8 mouse cellular contexts compared by ENCODE assay signal in genomic region chr4:78211529-78212494, GRCm38 (mm10). TPM values are rescaled to one million over a fixed set of nuclear protein-coding genes. Genes with fewer than 3 reads are reported as not detected.
DNase-seq lines count a peak whose midpoint lies in the region; ATAC-seq and TF ChIP-seq lines count a peak whose summit lies in the region.

Gene Ptprd, minus strand, starts transcription at chr4:78211961.

- WGBS in heart, adult 2 months, result 2% methylated on average over 82 of the region's 86 CpGs
- WGBS in hindbrain, embryonic 15.5 days, result under 1% methylated on average over 63 of the region's 86 CpGs
- WGBS in neural tube, embryonic 13.5 days, result 1% methylated on average over 82 of the region's 86 CpGs

- H3K9me3 ChIP-seq in hindbrain, embryonic 15.5 days, result no peaks in the 10 kb centered on the region
- no peaks in the 10 kb centered on the region for H3K9me3 ChIP-seq in neural tube, embryonic 13.5 days

- no peaks in the 10 kb centered on the region for H3K27me3 ChIP-seq in heart, adult 2 months (ENCODE audit: control insufficient read depth, insufficient read depth, low read length)
- no peaks in the 10 kb centered on the region for H3K27me3 ChIP-seq in hindbrain, embryonic 15.5 days
- H3K27me3 ChIP-seq in neural tube, embryonic 13.5 days, result peaks cover 14% of the 10 kb centered on the region

- DNase-seq in heart, adult 2 months, result no peak
- no peak for DNase-seq in heart, adult 9 months (ENCODE audit: low spot score in 2 of 2)
- DNase-seq in adrenal gland, postnatal 4 days (ENCODE audit: low spot score in 2 of 2), result no peak
- peak; percentile 64 for DNase-seq in left cerebral cortex, postnatal 4 days

- TF ChIP-seq POLR2A in heart, adult 2 months (IDR thresholded peaks at IDR 0.05; ENCODE audit: insufficient read depth, low read depth, low read length), result no peak
- TF ChIP-seq POLR2A in embryonic fibroblast, embryonic 13.5 days (IDR thresholded peaks at IDR 0.05; ENCODE audit: low read depth, low read length), result no peak

- H3K27ac ChIP-seq in heart, adult 2 months, result no peak within 1 kb of the TSS
- H3K27ac ChIP-seq in embryonic fibroblast, embryonic 13.5 days (ENCODE audit: insufficient read depth, low read length), result no peak within 1 kb of the TSS
- H3K27ac ChIP-seq in hindbrain, embryonic 15.5 days (replicated peaks), result peak within 1 kb of the TSS; percentile 81
- peak within 1 kb of the TSS; percentile 78 for H3K27ac ChIP-seq in neural tube, embryonic 13.5 days (replicated peaks)

- ATAC-seq in hindbrain, embryonic 15.5 days (ENCODE audit: low FRiP score, low read depth), result peak; percentile 94
- peak; percentile 93 for ATAC-seq in neural tube, embryonic 13.5 days (ENCODE audit: low read depth)
- no peak for ATAC-seq in activated CD4-positive, CD25-positive, alpha-beta regulatory T cell, adult 4 months

- intact Hi-C loops in heart, adult 2 months (cut with DNase I), result no loop called here
- intact Hi-C loops in left cerebral cortex, postnatal 4 days (cut with DNase I), result loop anchor here (5.0 to 10.0 kb wide), 2 partner anchors 383 to 840 kb away; no protein-coding TSS in a partner anchor

- H3K9ac ChIP-seq in heart, adult 2 months (ENCODE audit: low read depth, low read length), result no peak within 1 kb of the TSS
- peak within 1 kb of the TSS; percentile 70 for H3K9ac ChIP-seq in hindbrain, embryonic 15.5 days
- H3K9ac ChIP-seq in neural tube, embryonic 13.5 days, result peak within 1 kb of the TSS; percentile 77

- no peaks in the 10 kb centered on the region for H3K79me2 ChIP-seq in heart, adult 2 months (replicated peaks; ENCODE audit: control insufficient read depth, insufficient read depth, low read length)

- 0 out of 2 replicates have a peak, but pooled peaks have one; percentile 30 for TF ChIP-seq CTCF in heart, adult 2 months (IDR thresholded peaks at IDR 0.05)
- no peak for TF ChIP-seq CTCF in embryonic fibroblast, embryonic 13.5 days (IDR thresholded peaks at IDR 0.05; ENCODE audit: borderline replicate concordance, insufficient read depth, low read length)

- H3K4me1 ChIP-seq in heart, adult 2 months (ENCODE audit: control insufficient read depth, insufficient read depth, low read length), result no peaks in the 10 kb centered on the region
- no peaks in the 10 kb centered on the region for H3K4me1 ChIP-seq in embryonic fibroblast, embryonic 13.5 days (ENCODE audit: control insufficient read depth, insufficient read depth, low read length)
- peaks cover 7% of the 10 kb centered on the region; the same call in 1 of the 2 replicates for H3K4me1 ChIP-seq in hindbrain, embryonic 15.5 days (replicated peaks)
- peaks cover 30% of the 10 kb centered on the region for H3K4me1 ChIP-seq in neural tube, embryonic 13.5 days (replicated peaks)

- no peak for TF ChIP-seq EP300 in heart, adult 2 months (IDR thresholded peaks at IDR 0.05; ENCODE audit: insufficient read depth, low read depth, low read length)

- H3K36me3 ChIP-seq in heart, adult 2 months (ENCODE audit: control insufficient read depth, insufficient read depth, low read length), result no peaks in the 10 kb centered on the region
- no peaks in the 10 kb centered on the region for H3K36me3 ChIP-seq in hindbrain, embryonic 15.5 days
- H3K36me3 ChIP-seq in neural tube, embryonic 13.5 days, result no peaks in the 10 kb centered on the region

- no peak within 1 kb of the TSS for H3K4me3 ChIP-seq in heart, adult 2 months
- H3K4me3 ChIP-seq in embryonic fibroblast, embryonic 13.5 days (ENCODE audit: insufficient read depth, low read length), result peak within 1 kb of the TSS; percentile 39
- H3K4me3 ChIP-seq in hindbrain, embryonic 15.5 days, result peak within 1 kb of the TSS; percentile 67
- peak within 1 kb of the TSS; percentile 61 for H3K4me3 ChIP-seq in neural tube, embryonic 13.5 days

- peak within 1 kb of the TSS; percentile 69 for H3K4me2 ChIP-seq in hindbrain, embryonic 15.5 days
- peak within 1 kb of the TSS; percentile 85 for H3K4me2 ChIP-seq in neural tube, embryonic 13.5 days

RNA-seq across cellular contexts. Expression of gene Ptprd, which starts in this region (rescaled TPM):
- total RNA-seq in heart, adult 2 months (2021), result 1 to 10 TPM; 5.3 to 7.0 TPM
- 2.7 and 5.0 TPM in 2 replicates for polyA plus RNA-seq in heart, adult 2 months (2012; rRNA removed)
- total RNA-seq in adrenal gland, postnatal 4 days (2021), result 100 to 1,000 TPM; 107 to 116 TPM
- polyA plus RNA-seq in embryonic fibroblast, embryonic 13.5 days (2011; ENCODE audit: insufficient read length, low read depth, missing spikeins), result 13.6 and 39.3 TPM in 2 replicates
- polyA plus RNA-seq in hindbrain, embryonic 15.5 days (2015; fragmentation: Nextera tagmentation; extraction: Ambion mirVana), result 78.2 and 80.8 TPM in 2 replicates
- total RNA-seq in left cerebral cortex, postnatal 4 days (2021), result 100 to 1,000 TPM; 386 to 447 TPM
- polyA plus RNA-seq in neural tube, embryonic 13.5 days (2015; fragmentation: Nextera tagmentation; extraction: Ambion mirVana), result 86.5 and 86.9 TPM in 2 replicates
- polyA plus RNA-seq in activated CD4-positive, CD25-positive, alpha-beta regulatory T cell, adult 4 months (2017; shearing (Covaris generic)), result not detected

Comparison
In these comparisons a context has a peak if more than half of its experiments do, and no peak if none do; other contexts are left out.
1. RNA of gene Ptprd (total RNA-seq): 386 to 447 TPM in left cerebral cortex, postnatal 4 days and 107 to 116 TPM in adrenal gland, postnatal 4 days; 5.3 to 7.0 TPM in heart, adult 2 months; every median in the first group is over 10 times any median in the second.
2. H3K27ac ChIP-seq: peak in hindbrain, embryonic 15.5 days (single experiment) and neural tube, embryonic 13.5 days (single experiment); none in heart, adult 2 months (single experiment) and embryonic fibroblast, embryonic 13.5 days (single experiment).